Mouse (Mus musculus) gastrocnemius, postnatal 36 days (tissue): ENCODE data around the gene Atp1a3. TPM values are rescaled to one million over a fixed set of nuclear protein-coding genes. Genes with fewer than 3 reads are reported as not detected.
A peak's percentile ranks its signal among the peaks of the same experiment; 100 is the strongest.
"Not testable (repeated sequence)": the region's sequence is repeated elsewhere in the genome, so short reads cannot be mapped to it uniquely, and the experiment has no call there.

ENCODE experiments used
- DNase-seq, 2 experiments: peaks; one replicate each; pipeline ENCODE4 v3.0.0; 2022
- intact Hi-C: fragments of 180-260 bp; cut with DNase I; formaldehyde crosslinking; loops from one replicate; pipeline ENCODE4 v1.15.1; 2025
- long read RNA-seq, 2 experiments: library from polyadenylated mRNA; stranded (forward); transcript quantifications; one replicate each; pipeline ENCODE4 v2.0.0; 2021
- total RNA-seq, 2 experiments: library from RNA; stranded (reverse); gene quantifications; 2 replicates each; pipeline ENCODE4 v1.2.3; 2021

Gene Atp1a3
- under 1 TPM; 0.08 to 0.15 TPM for total RNA-seq
- long read RNA-seq, experiment 1: 0 reads
- long read RNA-seq, experiment 2, partial matches to known transcripts: 1 of 1 reads
- long read RNA-seq, experiment 2, other reads (novel, unspliced or antisense): 0 of 1 reads

- no peak for DNase-seq
- intact Hi-C loops: no loop called here
Observed at GRCm38 (mm10) chr7:25005421-25006065, at the start of gene Atp1a3. Gene Atp1a3, minus strand, starts transcription at chr7:25005958.

- intact Hi-C loops: no loop called here
- DNase-seq: no peak
Observed at GRCm38 (mm10) chr7:25052587-25052986, 46.8 kb upstream of the Atp1a3 start.

- intact Hi-C loops: no loop called here
- DNase-seq: no peak
Observed at GRCm38 (mm10) chr7:25049295-25049930, 43.7 kb upstream of the Atp1a3 start.

GRCm38 (mm10) chr7:25047363-25047762 is 41.6 kb upstream of the Atp1a3 start:
- intact Hi-C loops: no loop called here
- DNase-seq: no peak

GRCm38 (mm10) chr7:25044599-25044998 is 38.8 kb upstream of the Atp1a3 start:
- intact Hi-C loops, DNase-seq: not testable (repeated sequence)

GRCm38 (mm10) chr7:25041921-25042320 is 36.2 kb upstream of the Atp1a3 start:
- intact Hi-C loops: no loop called here
- DNase-seq: no peak

- DNase-seq: peak; percentile 25 to 49
- intact Hi-C loops: no loop called here
Observed at GRCm38 (mm10) chr7:25035916-25036315, 30.2 kb upstream of the Atp1a3 start.

- no peak for DNase-seq
- intact Hi-C loops: loop anchor here (5.0 kb wide), 1 partner anchor 58 kb away; no protein-coding TSS in a partner anchor
Observed at GRCm38 (mm10) chr7:25034796-25035195, 29.0 kb upstream of the Atp1a3 start.

- intact Hi-C loops: loop anchor here (5.0 kb wide), 1 partner anchor 61 kb away; no protein-coding TSS in a partner anchor
Observed at GRCm38 (mm10) chr7:25031528-25031927, 25.8 kb upstream of the Atp1a3 start.

GRCm38 (mm10) chr7:25030032-25030753 is 24.4 kb upstream of the Atp1a3 start:
- intact Hi-C loops: loop anchor here (5.0 kb wide), 1 partner anchor 62 kb away; no protein-coding TSS in a partner anchor
- DNase-seq: peak in 1 of 2 experiments; percentile 56

More at GRCm38 (mm10) chr7:25031528-25031927, 25.8 kb upstream of the Atp1a3 start:
- no peak for DNase-seq

- no peak for DNase-seq
- intact Hi-C loops: no loop called here
Observed at GRCm38 (mm10) chr7:25026452-25026851, 20.7 kb upstream of the Atp1a3 start.

GRCm38 (mm10) chr7:25025855-25026439 is 20.2 kb upstream of the Atp1a3 start:
- intact Hi-C loops: no loop called here
- DNase-seq: no peak

- DNase-seq: no peak
- intact Hi-C loops: no loop called here
Observed at GRCm38 (mm10) chr7:25011592-25011991, 5.8 kb upstream of the Atp1a3 start.

GRCm38 (mm10) chr7:25010090-25010913 is 4.5 kb upstream of the Atp1a3 start:
- no peak for DNase-seq

GRCm38 (mm10) chr7:25009099-25009700 is 3.4 kb upstream of the Atp1a3 start:
- no peak for DNase-seq
- intact Hi-C loops: no loop called here

More at GRCm38 (mm10) chr7:25010090-25010913, 4.5 kb upstream of the Atp1a3 start:
- intact Hi-C loops: no loop called here

- DNase-seq: no peak
- intact Hi-C loops: no loop called here
Observed at GRCm38 (mm10) chr7:25008635-25009034, 2.9 kb upstream of the Atp1a3 start.

- intact Hi-C loops: no loop called here
- DNase-seq: no peak
Observed at GRCm38 (mm10) chr7:25007609-25008374, 2.0 kb upstream of the Atp1a3 start.

- DNase-seq: no peak
- intact Hi-C loops: no loop called here
Observed at GRCm38 (mm10) chr7:25006586-25007364, 1.0 kb upstream of the Atp1a3 start.
